Mouse (Mus musculus) lung, postnatal 4 days (tissue): Measurements from ENCODE around the gene Lrmda.
A peak's percentile ranks its signal among the peaks of the same experiment; 100 is the strongest.
"Not testable (repeated sequence)": the region's sequence is repeated elsewhere in the genome, so short reads cannot be mapped to it uniquely, and the experiment has no call there.

Experiments used
- DNase-seq, 2 experiments: peaks; one replicate each; pipeline ENCODE4 v3.0.0; 2021

Gene Lrmda

DNA sequence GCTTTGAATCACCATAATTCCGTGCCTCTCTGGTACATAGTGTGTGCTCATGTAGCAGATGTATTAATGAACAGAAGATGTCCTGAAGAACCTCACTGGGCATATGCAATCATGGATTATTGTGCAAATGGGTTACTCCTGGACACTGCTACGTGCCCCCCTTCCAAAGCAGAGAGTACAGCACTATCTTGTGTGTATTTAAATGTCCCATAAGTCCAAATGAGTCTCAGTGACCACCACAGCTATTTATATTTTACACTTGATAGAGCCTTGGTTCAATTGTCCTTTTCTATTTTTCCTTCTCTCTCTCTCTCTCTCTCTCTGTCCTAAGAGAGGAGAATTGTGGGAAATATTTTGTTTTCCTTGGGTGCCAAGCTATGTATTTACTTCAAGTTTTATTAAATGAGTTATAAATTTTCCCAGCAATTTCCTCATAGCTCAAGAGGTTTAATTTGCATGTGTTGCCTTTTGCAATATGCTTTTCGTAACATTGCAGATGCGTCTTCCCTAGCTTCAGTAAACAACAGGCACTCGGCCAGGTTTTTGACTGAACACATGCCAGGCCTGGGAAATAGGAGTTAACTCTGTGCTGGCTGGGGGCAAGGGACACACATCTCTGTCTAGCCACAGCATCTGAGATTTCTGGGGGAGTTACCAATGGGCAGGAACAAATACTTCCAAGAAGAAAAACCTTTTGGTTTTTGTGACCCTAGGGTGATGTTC lies 495.0 kb downstream of the Lrmda start:
- DNase-seq, result peak; percentile 75 to 87

DNA sequence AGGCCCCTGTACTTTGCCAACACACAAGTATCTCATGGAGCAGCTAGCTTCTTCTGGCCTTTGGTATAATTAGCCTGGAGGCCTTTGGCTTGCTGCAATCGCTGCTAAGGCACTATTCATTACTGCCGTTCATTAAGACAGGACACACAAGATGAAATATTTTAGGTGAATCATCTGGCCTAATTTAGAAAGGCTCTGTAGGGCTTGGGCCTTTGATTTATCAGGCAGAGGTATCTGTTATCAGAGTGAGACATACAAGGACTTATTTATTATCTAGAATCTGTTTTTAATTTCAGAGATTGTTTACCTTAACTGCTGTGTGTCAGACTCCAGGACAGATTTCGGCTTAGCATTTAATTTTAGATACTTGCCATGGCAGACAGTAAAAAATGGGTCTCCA lies 511.2 kb downstream of the Lrmda start:
- no peak for DNase-seq

DNA sequence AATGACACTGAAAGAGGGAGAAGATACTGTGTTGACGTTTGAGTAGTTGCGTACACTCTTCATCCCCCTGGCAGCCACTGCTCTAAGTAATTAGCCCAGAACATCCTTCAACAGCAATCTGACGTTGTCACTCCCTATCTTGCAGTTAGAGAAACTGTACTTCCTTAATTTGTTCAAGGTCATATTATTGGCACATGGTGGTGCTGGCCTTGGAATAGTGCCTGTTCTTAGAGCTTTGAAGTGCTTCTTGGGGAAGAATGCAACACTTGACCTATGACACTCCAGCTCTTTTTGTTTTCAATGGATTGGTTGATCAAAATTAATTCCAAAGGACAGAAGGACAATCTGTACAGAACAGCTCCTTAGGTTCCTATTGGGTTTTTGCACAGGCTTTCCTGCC lies 514.0 kb downstream of the Lrmda start:
- DNase-seq, result no peak

DNA sequence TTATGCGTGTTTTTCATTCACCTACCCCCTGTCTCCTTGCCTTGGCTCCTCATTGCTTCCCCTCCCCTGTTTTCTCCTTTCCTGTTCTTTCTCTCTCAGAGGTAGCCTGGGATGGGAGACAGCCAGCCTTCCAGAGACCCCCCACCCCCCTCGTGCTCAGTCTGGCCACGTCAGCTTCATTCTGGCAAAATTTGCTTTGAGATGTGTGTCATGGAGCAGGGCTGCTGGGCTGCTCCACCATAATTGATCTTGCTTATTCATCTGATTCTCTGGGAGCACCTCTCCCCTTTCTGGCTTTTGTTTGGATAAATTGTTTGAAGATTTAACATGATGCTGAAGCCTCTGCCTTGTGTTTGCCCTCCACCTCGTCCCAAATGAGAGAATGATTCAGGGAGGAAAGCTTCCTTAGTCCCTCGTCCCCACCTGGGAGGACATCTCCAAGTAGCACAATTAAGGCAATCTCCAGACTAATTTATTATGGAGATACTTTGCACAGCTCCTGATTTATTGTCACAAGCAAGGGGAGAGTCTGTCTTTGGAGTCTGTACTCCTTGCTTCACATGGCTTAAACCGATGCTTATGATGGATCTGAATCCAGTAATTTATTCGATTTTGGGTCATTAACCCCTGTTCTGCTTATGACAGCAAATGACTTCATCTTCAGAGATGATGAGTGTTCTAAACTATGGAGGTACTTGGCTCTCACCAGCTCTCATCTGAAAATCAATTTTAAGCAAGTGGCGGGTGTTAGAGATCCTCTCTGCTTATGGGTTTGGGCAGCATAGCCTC lies 526.6 kb downstream of the Lrmda start:
- DNase-seq, result no peak

DNA sequence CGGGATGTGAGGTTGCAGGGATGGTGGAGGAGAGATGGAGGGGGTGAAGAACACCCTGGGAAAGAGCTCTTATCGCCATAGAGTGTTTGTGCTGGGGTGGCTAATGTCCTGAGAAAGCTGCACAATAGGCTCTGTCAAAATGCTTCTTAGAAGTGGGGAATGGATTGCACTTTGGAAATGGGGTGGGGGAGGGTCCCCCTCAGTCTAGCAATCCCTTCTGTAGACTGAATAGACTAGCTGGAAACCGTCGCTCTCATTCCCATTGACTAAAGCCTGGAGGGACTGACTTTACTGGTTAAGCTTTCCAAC lies 527.1 kb downstream of the Lrmda start:
- no peak for DNase-seq

DNA sequence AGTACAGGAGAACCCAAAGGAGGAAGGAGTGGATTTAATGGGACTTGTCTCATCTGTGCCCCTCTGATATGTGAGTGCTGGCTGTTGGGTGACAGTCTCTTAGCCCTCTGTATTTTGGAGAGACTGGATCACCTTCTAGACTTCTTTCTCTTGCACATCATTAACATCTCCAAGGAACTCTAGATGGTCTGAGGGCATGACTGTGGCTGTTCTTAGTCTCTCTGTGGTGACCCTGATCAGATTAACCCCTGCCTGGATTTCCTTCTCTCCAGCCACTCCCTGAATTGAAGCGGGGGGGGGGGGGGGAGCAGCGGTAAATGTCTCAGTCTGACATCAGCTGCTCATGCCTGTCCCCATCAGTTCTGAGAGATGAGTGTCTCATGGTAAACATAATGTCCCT lies 528.8 kb downstream of the Lrmda start:
- no peak for DNase-seq

DNA sequence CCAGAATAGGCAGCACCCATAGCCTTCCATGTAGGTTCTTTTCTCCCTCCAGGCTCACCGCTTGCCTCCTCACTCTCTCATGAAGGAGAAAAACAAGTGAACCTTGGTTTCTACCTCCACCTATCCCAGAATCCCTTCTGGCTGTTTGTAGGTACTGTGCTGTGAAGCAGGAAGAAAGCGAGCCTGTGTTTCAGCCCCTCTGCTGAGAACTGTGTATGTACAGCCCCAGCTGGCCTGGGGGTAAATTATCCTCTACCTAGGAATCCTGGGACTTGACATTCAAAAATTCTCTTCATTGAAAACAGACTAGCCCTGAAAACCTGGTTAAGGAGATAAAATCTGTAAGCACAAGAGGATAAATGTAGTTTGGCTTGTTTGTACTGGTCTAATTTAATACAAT lies 529.7 kb downstream of the Lrmda start:
- DNase-seq, result no peak

DNA sequence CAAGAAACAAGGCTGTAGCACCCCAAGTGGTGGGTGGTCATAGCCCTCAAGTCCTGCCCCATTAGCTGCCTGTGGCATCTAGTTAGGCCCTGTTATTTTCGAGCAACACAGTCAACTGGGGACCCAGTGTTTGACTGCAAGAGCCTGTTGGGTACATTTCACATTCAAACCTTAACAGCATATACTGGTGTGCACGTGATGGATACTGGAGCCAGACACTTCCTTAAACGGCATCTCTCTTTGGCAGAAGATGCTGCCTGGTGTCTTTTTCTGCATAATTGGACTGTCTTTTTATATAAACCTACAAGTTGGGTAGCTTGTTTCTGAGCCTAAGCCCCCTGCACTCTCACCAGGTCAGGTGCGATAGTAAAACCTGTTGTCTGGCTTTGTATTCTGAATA lies 532.8 kb downstream of the Lrmda start:
- no peak for DNase-seq

DNA sequence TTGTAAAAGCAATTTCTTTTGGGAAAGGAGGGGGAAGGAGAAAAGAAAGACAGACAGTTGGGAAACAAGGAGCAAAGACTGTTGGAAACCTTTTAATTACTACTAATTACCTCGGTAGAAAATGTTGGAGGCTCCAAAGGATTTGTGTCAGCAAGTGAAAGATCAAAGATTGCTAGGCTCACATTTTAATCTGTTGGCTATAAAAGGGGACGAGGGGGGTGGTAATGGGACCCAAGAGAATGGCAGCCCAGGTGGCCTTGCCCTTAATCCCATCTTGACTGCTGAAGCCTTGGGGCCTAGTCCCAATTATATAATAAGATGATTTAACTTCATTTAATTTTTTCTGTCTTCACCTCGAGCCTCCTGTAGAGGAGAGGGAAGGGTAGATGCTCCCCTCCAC lies 533.3 kb downstream of the Lrmda start:
- DNase-seq, result no peak

DNA sequence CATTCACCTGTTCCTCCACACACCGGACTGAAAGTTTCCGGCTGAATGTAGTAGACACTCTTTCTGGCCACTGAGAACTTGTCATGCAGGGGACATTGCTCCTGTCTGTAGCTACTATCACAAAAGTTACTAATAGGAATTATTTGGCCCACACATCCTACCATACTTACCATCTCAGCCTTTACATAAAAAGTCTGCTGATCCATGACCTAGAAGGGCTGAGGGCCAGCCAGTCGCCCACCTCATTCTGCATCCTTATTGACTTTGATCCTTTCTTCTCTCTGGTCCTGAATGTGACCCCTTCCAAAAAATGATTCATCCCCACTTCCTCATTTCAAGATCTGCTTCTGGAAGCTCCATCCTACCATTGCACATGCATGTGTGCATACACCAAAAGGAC lies 534.2 kb downstream of the Lrmda start:
- no peak for DNase-seq

DNA sequence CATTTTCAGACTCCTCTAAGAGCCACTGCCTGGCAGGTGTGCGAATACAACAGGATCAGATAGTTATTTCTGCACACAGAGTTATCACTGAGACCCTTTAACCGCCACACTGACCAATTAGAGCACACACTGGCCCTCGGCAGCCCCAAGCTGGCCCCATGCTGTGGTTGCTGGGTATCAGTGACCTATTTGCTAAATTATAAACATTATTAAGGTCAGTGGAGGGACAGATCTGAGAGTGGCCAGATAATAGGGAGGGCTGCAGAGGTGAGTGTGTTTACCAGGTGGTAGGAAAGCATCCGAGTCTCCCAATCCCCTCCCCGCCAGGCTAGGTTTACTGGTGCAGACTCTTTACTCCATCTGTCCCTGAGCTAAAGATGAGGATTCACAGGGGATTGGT lies 553.0 kb downstream of the Lrmda start:
- DNase-seq, result no peak

DNA sequence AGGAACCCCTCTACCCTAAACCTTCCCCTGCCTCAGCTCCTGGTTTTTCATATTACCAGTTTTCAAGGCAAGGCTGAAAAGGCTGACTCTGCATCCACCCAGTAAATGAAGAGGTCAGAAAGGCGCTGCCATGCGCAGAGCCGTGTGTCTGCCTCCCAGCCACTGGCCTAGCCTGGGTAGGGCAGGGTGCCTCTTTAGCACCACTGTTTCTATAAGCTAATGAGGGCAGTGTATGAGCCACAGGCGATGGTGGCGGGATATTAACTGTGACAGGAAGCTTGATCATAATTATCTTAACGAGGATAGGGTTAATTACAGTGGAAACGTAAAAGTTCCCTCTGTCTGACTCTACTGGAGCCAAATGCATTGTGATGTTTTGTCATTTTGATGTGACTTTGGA lies 554.1 kb downstream of the Lrmda start:
- DNase-seq, result no peak

DNA sequence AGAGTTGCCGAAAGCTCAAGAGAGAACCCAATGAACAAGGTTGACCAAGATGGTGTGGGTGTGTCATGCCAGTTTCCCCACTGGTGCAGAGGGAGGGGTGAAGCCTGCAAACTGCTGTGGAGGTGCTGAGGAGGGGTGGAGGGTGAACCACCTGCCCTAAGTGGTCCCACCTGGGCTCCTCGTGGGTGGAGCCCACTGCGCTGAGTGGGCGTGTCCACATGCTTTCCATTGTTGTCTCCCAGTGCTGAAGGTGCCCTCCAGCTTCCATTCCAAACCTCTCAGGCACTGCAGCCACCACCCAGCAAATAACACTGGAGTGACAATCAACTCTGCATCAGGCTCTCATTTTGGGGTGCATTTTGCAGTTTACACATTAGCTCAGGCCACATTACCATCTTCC lies 554.5 kb downstream of the Lrmda start:
- no peak for DNase-seq

DNA sequence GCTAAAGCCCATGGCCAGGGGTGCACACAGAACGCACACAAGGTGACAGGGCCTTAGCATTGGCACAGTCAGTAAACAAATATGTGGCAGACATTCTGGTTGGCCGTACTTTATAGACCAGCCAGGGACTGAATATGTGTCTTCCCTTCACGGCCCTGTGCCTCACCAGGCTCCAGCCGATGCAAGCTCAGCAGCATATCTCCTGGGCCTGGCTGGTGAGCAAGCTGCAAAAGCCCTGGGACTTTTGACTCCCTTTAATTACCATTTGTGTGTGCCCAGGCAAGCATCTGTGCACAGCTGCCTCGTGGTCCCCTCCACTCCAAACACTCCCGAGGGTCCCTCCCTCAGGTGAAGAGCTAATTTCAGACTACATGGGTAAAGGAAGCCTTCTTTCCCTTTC lies 556.9 kb downstream of the Lrmda start:
- no peak for DNase-seq

DNA sequence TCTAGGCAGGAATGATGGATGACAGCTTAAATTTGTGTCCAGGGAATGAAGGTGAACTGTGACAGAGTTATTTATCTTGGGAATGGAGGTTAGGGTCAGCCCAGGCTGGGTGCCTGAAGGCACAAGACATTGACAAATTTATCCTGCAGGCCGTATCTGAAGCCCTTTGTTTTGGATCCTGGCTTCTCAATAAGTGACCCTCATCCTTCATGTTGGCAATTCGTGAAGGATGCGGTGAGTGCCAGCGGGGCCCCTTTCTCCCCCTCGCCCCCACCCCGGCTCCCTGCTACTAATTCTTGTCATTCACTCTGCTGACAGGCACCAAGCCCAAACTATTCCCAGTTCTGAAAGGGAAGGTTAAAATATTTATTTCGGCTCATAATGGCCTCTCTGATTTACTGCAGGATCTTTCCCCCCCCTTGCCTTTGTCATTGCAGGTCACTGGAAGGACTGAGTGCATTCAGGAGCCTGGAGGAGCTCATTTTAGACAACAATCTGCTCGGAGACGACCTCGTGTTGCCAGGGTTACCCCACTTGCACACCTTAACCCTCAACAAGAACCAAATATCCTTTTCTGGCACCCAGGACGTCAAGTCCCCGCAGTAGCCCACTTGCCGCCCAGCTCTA lies 558.0 kb downstream of the Lrmda start:
- DNase-seq, result no peak

DNA sequence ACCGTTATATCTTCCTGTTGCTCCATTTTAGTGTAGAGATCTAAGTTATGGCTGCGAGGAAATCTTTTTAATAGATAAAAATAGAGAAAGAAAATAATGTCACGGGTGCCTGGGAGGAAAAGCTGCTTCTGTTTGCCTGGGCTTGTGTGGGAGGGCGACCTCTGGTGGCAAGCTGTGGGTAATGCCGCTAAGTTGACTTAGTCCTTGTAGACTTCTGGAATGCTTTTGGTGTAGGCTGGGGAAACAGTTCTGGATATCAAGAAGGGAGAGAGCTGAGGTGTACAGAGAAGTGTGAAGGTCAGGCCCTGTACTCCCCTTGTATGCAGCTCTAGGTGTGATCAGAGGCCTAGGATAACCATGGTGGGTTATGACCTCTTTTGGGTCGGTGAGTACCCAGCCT lies 558.7 kb downstream of the Lrmda start:
- DNase-seq, result peak; percentile 87 to 90

DNA sequence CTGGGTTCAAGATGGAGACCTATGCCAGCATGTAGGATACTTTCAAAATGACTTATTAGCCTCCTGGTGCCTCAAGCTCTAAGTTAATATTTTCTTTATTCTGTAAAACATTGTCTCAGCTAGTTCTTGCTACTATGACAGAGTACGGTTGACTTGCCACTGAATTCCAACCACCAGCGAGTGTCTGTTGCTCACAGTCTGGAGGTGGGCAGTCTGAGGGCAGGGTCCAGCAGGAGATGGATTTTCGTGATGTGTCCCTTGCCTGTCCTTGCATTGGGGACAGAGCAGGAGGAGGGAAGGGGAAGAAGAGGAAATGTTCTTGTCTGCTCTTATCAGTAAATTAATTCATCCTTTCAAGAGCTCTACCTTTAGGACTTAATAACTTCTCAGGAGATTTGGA lies 559.5 kb downstream of the Lrmda start:
- no peak for DNase-seq

DNA sequence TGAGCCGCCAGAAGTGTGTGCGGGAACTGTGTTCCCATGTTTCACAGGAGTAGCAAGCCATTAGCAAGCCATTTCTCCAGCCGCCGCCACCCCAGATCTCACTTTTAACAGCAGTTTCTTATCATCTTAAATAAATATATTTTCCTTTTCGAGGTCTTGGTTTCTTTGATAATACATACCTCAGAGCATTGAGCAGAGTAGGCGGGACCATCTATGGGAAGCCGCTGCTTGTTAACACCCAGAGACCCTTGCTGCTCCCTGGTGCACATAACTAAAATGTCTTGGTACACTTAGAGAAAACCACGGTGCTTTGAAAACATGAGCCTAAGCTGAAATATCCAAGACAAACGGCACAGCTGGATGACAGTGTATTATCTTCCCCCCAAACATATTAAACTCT lies 562.6 kb downstream of the Lrmda start:
- DNase-seq, result no peak

DNA sequence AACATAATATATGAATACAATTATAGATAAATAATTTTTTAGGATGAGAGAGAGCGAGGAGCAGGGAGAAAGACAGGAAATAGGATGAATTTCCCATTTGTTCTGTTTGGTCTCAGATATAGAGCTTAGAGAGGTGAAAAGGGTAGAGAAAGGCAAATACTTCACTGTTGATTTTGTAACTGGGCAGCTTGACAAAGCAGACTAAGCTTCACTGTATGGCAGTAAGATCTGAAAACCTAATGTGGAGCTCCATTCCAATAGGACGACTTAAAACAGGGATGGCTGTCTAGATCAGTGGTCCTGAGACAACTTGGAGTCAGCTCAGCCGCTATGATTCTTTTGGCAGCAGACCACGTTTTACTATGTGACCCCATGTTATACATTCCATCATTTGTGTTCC lies 566.8 kb downstream of the Lrmda start:
- no peak for DNase-seq

DNA sequence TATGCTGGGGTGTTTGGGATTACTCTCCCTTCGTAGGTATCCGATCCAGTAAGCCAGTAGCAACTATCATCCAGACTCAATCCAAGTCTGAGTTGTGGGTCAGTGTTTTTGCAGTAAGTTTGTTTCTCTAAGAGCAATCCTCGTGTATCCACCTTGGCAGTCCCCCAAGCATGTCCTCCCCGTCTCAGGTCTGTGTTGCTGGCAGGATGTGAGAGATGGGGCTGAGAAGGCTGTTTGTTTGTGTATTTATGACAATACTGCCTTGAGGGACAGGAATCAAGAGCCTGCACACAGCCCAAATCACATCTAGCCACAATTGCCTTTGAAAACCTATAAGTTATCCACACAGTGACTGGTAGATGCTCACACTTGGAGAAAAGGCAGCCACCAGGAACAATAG lies 567.3 kb downstream of the Lrmda start:
- DNase-seq, result no peak

DNA sequence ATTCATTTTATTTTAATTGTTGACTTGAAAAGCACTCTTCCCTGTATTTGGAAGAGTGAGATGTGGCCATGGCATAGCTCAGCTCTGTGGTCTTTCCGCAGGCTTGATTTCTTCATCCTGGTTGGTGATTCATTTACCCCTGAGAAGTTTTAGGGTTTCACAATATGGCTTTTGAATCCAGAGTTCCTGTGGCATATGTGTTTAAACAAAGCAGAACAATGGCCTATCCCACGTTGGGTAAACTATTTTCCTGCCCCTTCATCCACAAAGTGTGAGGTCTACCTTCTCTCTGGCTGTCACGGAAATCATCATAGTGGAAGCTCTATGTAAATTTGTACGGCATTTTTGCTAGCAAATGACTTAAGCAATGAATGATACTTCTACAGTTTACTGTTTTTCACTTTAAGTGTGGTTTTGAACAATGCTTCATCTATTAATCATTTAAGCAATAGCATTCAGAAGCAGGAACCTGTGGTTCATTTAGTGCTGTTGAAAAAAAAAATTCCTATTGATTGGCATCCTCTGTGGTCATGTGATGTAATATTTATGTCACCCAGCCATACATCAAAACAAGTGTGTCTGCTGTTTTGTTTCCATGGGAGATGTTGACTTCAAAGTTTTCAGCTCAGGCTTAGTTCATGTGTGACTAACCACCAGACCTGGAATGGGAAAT lies 567.9 kb downstream of the Lrmda start:
- DNase-seq, result no peak

DNA sequence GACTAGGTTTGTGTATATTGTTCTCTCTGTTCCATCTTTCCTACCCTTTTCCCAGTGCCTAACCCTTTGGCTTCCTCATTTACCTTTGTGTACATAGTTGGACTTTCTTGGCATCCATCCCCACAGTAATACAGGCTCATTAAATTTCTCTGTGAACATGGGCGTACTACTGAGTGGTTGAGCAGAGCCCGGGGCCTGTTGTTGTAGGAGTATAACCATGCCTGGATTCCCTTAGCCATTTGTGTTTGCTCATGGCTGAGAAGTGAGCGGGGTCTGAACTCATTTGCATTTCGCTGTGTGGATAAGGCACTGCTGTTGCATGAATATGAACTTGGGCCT lies 568.4 kb downstream of the Lrmda start:
- DNase-seq, result no peak

DNA sequence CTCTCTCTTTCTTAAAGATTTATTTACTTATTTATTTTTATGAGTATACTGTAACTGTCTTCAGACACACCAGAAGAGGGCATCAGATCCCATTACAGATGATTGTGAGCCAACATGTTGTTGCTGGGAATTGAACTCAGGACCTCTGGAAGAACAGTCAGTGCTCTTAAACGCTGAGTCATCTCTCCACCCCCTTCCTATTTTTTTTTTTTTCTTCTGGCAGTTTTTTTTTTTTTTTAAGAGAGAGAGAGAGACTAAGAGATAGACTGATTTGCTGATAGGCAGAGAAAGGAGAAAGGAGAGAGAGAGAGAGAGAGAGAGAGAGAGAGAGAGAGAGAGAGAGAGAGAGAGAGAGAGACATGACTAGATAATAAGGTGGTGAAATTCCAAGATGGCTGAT lies 568.9 kb downstream of the Lrmda start:
- not testable (repeated sequence) for DNase-seq
